In the genomic region with DNA sequence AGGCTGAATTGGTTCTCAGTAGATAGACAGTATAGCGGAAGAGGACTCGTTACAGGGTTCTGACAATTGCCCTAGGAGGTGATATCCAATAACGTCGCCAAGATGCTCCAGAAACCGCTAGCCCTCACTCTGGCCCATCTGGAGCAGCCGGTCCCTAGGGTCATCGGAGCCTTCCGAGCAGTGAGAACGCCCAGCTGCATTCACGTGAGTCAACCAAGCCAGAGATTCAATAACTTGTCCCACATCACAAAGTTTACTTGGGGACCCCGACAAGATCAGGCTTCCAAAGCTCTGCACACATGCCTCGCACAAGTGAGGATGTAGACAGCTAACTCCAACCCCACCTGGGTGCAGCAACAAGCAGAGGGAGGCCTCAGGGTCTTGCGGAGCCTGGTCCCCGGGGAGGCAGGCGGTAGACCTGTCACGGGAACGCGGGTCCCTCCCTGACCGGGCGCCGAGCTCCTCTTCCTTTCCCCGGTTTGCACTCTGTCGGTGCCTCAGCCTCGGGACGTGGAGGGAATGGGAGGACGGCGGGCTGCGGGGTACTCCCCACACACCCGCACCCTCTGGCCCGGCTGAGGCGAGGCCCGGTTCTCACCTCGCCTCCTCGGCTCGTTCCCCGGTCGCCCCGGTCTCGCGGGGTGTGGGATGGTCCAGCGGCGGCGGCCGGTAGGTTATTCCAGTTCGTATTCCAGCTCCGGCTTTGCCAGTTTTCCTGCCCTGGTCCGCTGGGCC, we compare ENCODE assay signal across 7 mouse cellular contexts. TPM values are rescaled to one million over a fixed set of nuclear protein-coding genes. Genes with fewer than 3 reads are reported as not detected.
DNase-seq lines count a peak whose midpoint lies in the region; ATAC-seq and TF ChIP-seq lines count a peak whose summit lies in the region.

No protein-coding gene starts in this region.

- no peaks in the 10 kb centered on the region for H3K36me3 ChIP-seq in lung, postnatal 0 days (ENCODE audit: insufficient read depth, low read length)
- H3K36me3 ChIP-seq in embryonic facial prominence, embryonic 11.5 days (replicated peaks; ENCODE audit: control insufficient read depth, insufficient read depth, low read depth, low read length), result no peaks in the 10 kb centered on the region
- 0 out of 2 replicates have a peak, but pooled peaks cover 2% of the 10 kb centered on the region for H3K36me3 ChIP-seq in hindbrain, embryonic 15.5 days
- H3K36me3 ChIP-seq in midbrain, embryonic 12.5 days, result peaks cover 3% of the 10 kb centered on the region; the same call in 1 of the 2 replicates

- peak overlapping the region; percentile 56 for H3K9ac ChIP-seq in lung, postnatal 0 days (replicated peaks; ENCODE audit: low read depth)
- H3K9ac ChIP-seq in embryonic facial prominence, embryonic 11.5 days (replicated peaks; ENCODE audit: low read length), result peak overlapping the region; percentile 81
- H3K9ac ChIP-seq in hindbrain, embryonic 15.5 days, result peak overlapping the region; percentile 77
- peak overlapping the region; percentile 79 for H3K9ac ChIP-seq in midbrain, embryonic 12.5 days (replicated peaks)

- H3K9me3 ChIP-seq in lung, postnatal 0 days (ENCODE audit: low read length), result no peaks in the 10 kb centered on the region
- no peaks in the 10 kb centered on the region for H3K9me3 ChIP-seq in embryonic facial prominence, embryonic 11.5 days (replicated peaks; ENCODE audit: control insufficient read depth, low read length)
- no peaks in the 10 kb centered on the region for H3K9me3 ChIP-seq in hindbrain, embryonic 15.5 days
- no peaks in the 10 kb centered on the region for H3K9me3 ChIP-seq in midbrain, embryonic 12.5 days

- ATAC-seq in lung, postnatal 0 days, result peak; percentile 70
- ATAC-seq in embryonic facial prominence, embryonic 11.5 days (replicated peaks; ENCODE audit: insufficient number of reproducible peaks, low FRiP score, low TSS enrichment, low read depth), result peak; percentile 98
- peak; percentile 90; the same call in 1 of the 2 replicates for ATAC-seq in hindbrain, embryonic 15.5 days (ENCODE audit: low FRiP score, low read depth)
- peak; percentile 14 for ATAC-seq in midbrain, embryonic 12.5 days (ENCODE audit: low FRiP score, low read depth)

- WGBS in lung, postnatal 0 days, result under 1% methylated on average over 44 of the region's 47 CpGs
- 0% methylated on average over 45 of the region's 47 CpGs for WGBS in embryonic facial prominence, embryonic 11.5 days
- under 1% methylated on average over 42 of the region's 47 CpGs for WGBS in hindbrain, embryonic 15.5 days
- WGBS in midbrain, embryonic 12.5 days, result under 1% methylated on average over 42 of the region's 47 CpGs

- no peak for TF ChIP-seq EP300 in lung, postnatal 0 days (IDR thresholded peaks at IDR 0.05)

- no peak for TF ChIP-seq CTCF in lung, postnatal 0 days (IDR thresholded peaks at IDR 0.05)

- H3K4me3 ChIP-seq in lung, postnatal 0 days (ENCODE audit: low read depth, low read length), result peak overlapping the region; percentile 61
- H3K4me3 ChIP-seq in embryonic facial prominence, embryonic 11.5 days (ENCODE audit: low read depth, low read length), result peak overlapping the region; percentile 61
- H3K4me3 ChIP-seq in hindbrain, embryonic 15.5 days, result peak overlapping the region; percentile 78
- peak overlapping the region; percentile 57 for H3K4me3 ChIP-seq in midbrain, embryonic 12.5 days

- peaks cover 14% of the 10 kb centered on the region; the same call in 1 of the 2 replicates for H3K4me1 ChIP-seq in lung, postnatal 0 days (ENCODE audit: insufficient read depth, low read depth, low read length)
- no peaks in the 10 kb centered on the region for H3K4me1 ChIP-seq in embryonic facial prominence, embryonic 11.5 days (ENCODE audit: control insufficient read depth, insufficient read depth, low read length)
- peaks cover 33% of the 10 kb centered on the region for H3K4me1 ChIP-seq in hindbrain, embryonic 15.5 days (replicated peaks)
- H3K4me1 ChIP-seq in midbrain, embryonic 12.5 days, result peaks cover 19% of the 10 kb centered on the region

- H3K4me2 ChIP-seq in lung, postnatal 0 days (replicated peaks; ENCODE audit: low read depth, low read length), result peak overlapping the region; percentile 67
- peak overlapping the region; percentile 47 for H3K4me2 ChIP-seq in embryonic facial prominence, embryonic 11.5 days (ENCODE audit: low read depth, low read length)
- peak overlapping the region; percentile 77 for H3K4me2 ChIP-seq in hindbrain, embryonic 15.5 days
- peak overlapping the region; percentile 73 for H3K4me2 ChIP-seq in midbrain, embryonic 12.5 days (replicated peaks)

- peak overlapping the region; percentile 78 for H3K27ac ChIP-seq in lung, postnatal 0 days (ENCODE audit: low read length)
- H3K27ac ChIP-seq in embryonic facial prominence, embryonic 11.5 days (replicated peaks; ENCODE audit: low read depth, low read length), result no peak overlapping the region; the same call in 1 of the 2 replicates
- peak overlapping the region; percentile 82 for H3K27ac ChIP-seq in hindbrain, embryonic 15.5 days (replicated peaks)
- H3K27ac ChIP-seq in midbrain, embryonic 12.5 days (replicated peaks), result peak overlapping the region; percentile 77

- DNase-seq in lung, postnatal 0 days (ENCODE audit: low spot score), result no peak
- no peak for DNase-seq in lung, postnatal 14 days
- DNase-seq in embryonic facial prominence, embryonic 11.5 days (ENCODE audit: low spot score), result peak; percentile 49
- no peak for DNase-seq in urinary bladder, postnatal 36 days (ENCODE audit: low spot score in 2 of 2)
- DNase-seq in retina, postnatal 1 day, result no peak

- H3K27me3 ChIP-seq in lung, postnatal 0 days (replicated peaks; ENCODE audit: insufficient read depth, low read length), result no peaks in the 10 kb centered on the region
- no peaks in the 10 kb centered on the region for H3K27me3 ChIP-seq in embryonic facial prominence, embryonic 11.5 days (ENCODE audit: control insufficient read depth, insufficient read depth, low read length)
- H3K27me3 ChIP-seq in hindbrain, embryonic 15.5 days, result no peaks in the 10 kb centered on the region
- no peaks in the 10 kb centered on the region for H3K27me3 ChIP-seq in midbrain, embryonic 12.5 days

RNA-seq across cellular contexts. Expression of a gene that starts 0.4 kb away (rescaled TPM):
- polyA plus RNA-seq in lung, postnatal 0 days (2015; fragmentation: Nextera tagmentation; extraction: Ambion mirVana), result 65.5 and 67.6 TPM in 2 replicates
- 49.5 and 50.5 TPM in 2 replicates for polyA plus RNA-seq in embryonic facial prominence, embryonic 11.5 days (2014; fragmentation: Nextera tagmentation; extraction: Ambion mirVana)
- polyA plus RNA-seq in hindbrain, embryonic 15.5 days (2015; fragmentation: Nextera tagmentation; extraction: Ambion mirVana), result 35.6 and 39.3 TPM in 2 replicates
- 38.5 and 43.8 TPM in 2 replicates for polyA plus RNA-seq in midbrain, embryonic 12.5 days (2016; fragmentation: Nextera tagmentation; extraction: Ambion mirVana)

RNA-seq across cellular contexts. Expression of a gene that starts 0.5 kb away (rescaled TPM):
- polyA plus RNA-seq in lung, postnatal 0 days (2015; fragmentation: Nextera tagmentation; extraction: Ambion mirVana), result 65.4 and 69.7 TPM in 2 replicates
- polyA plus RNA-seq in embryonic facial prominence, embryonic 11.5 days (2014; fragmentation: Nextera tagmentation; extraction: Ambion mirVana), result 145 and 148 TPM in 2 replicates
- polyA plus RNA-seq in hindbrain, embryonic 15.5 days (2015; fragmentation: Nextera tagmentation; extraction: Ambion mirVana), result 86.7 and 87.1 TPM in 2 replicates
- 128 and 131 TPM in 2 replicates for polyA plus RNA-seq in midbrain, embryonic 12.5 days (2016; fragmentation: Nextera tagmentation; extraction: Ambion mirVana)

RNA-seq across cellular contexts. Expression of a gene that starts 30.5 kb away (rescaled TPM):
- polyA plus RNA-seq in lung, postnatal 0 days (2015; fragmentation: Nextera tagmentation; extraction: Ambion mirVana), result 111 and 112 TPM in 2 replicates
- 54.3 and 60.8 TPM in 2 replicates for polyA plus RNA-seq in embryonic facial prominence, embryonic 11.5 days (2014; fragmentation: Nextera tagmentation; extraction: Ambion mirVana)
- polyA plus RNA-seq in hindbrain, embryonic 15.5 days (2015; fragmentation: Nextera tagmentation; extraction: Ambion mirVana), result 30.2 and 30.9 TPM in 2 replicates
- 48.8 TPM in 2 replicates for polyA plus RNA-seq in midbrain, embryonic 12.5 days (2016; fragmentation: Nextera tagmentation; extraction: Ambion mirVana)

Comparison
In these comparisons a context has a peak if more than half of its experiments do, and no peak if none do; other contexts are left out.
1. ATAC-seq: peak in every context shown above with its lines; median percentile 98 in embryonic facial prominence, embryonic 11.5 days; 90 in hindbrain, embryonic 15.5 days; 70 in lung, postnatal 0 days; 14 in midbrain, embryonic 12.5 days.